Mouse (Mus musculus) erythroblast, embryonic 14.5 days (primary cell): ENCODE data around the gene Recql.

Experiments used
- GATA1 ChIP-seq: IDR thresholded peaks from 2 replicates; pipeline ENCODE4 v1.6.1; 2012; ENCODE audit warnings: low read length, inconsistent platforms, mixed read lengths
- TAL1 ChIP-seq: IDR thresholded peaks from 3 replicates; pipeline ENCODE4 v1.6.1; 2012; ENCODE audit warnings: low read length, inconsistent platforms, mixed read lengths

DNA sequence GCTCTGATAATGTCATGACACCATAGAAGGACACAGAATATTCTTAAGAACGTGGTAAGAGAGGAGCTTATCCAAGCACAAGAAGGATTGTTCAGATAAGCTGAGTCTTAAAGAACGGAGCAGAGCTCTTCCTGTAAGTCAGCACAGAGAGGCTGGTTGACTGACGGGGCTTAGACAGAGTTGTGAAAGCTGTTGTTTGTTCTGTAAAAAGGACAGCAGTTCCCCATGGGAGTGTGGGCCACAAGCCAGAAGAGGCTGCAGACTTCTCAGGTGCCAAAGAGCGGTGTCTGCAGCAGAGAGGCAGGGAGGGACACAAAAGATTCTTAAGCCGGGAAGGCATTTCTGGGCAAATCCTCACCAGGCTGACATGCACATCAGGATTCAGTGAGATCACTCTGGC is 7.8 kb upstream of the Recql start:
- no peak for TF ChIP-seq TAL1
- no peak for TF ChIP-seq GATA1
